Mouse (Mus musculus): ENCODE data around the gene Stx12.

Gene Stx12

DNA sequence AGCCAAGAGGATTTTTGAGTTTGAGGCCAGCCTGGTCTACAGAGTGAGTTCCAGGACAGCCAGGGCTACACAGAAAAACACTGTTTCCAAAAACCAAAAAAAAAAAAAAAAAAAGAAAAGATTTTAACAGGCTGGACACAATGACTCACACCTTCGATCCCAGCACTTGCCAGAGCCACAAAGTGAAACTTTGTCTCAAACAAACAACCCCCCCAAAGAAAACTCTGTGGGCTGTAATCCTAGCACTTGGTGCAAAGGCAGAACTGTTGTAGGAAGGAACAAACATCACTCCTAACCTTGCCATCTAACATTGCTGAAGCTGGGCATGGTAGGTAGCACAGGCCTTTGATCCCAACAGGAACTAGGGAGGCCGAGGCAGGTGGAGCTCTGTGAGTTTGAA, 19.5 kb downstream of the Stx12 start:
- no peak for DNase-seq (ENCODE audit: low spot score in 2 of 2)

DNA sequence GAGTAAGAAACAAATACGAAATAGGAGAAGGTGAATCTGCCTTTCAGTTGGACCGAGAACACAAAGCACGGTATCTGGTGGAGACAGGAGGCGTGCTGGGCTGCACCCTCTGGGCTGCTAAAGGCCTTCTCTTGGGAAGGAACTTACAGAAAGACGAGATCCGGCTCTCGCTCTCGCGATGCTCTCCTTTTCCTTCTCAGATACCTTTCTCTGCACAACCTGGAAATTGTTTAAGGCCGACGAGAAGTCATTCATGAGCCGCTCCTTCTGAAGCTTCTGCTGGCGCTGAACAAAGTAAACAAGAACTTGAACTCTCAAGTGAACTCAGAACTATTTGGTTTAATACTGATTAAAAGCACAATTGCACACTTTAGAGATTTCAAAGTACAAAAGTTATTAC, 21.3 kb downstream of the Stx12 start:
- DNase-seq (ENCODE audit: low spot score in 2 of 2) = no peak

DNA sequence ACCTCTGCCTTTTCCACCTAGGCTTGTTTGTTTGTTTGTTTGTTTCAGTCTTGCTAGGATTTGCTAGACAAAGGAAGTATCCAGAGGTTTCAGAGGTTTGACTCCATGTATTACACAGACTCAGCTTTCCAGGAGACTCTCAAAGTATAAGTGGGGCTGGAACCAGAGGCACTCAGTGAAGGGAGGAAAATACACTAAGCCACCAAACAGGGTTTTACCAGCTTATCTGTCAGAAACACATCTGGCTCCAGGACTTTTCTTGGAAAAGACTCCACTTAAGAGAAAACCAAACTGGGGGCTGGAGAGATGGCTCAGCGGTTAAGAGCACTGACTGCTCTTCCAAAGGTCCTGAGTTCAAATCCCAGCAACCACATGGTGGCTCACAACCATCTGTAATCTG, 23.4 kb downstream of the Stx12 start:
- DNase-seq (ENCODE audit: low spot score in 2 of 2) = no peak

DNA sequence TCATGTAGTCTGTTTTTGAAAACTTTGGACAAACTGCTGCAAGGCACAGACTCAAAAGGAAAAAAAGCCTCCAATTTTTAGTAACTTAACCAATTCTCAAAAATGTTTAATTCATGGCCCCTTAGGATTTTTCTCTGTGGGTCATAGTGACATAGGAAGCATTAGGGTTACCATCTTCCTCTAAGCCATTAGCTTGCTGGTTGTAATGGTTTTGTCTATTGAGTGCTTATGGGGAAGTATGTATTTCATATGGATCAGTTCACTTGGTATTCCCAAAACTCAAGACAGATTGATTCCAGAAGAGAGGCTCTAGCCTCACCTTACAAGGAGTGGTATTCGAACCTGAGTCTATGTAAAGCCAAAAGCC, 40.6 kb downstream of the Stx12 start:
- no peak for DNase-seq (ENCODE audit: low spot score in 2 of 2)

DNA sequence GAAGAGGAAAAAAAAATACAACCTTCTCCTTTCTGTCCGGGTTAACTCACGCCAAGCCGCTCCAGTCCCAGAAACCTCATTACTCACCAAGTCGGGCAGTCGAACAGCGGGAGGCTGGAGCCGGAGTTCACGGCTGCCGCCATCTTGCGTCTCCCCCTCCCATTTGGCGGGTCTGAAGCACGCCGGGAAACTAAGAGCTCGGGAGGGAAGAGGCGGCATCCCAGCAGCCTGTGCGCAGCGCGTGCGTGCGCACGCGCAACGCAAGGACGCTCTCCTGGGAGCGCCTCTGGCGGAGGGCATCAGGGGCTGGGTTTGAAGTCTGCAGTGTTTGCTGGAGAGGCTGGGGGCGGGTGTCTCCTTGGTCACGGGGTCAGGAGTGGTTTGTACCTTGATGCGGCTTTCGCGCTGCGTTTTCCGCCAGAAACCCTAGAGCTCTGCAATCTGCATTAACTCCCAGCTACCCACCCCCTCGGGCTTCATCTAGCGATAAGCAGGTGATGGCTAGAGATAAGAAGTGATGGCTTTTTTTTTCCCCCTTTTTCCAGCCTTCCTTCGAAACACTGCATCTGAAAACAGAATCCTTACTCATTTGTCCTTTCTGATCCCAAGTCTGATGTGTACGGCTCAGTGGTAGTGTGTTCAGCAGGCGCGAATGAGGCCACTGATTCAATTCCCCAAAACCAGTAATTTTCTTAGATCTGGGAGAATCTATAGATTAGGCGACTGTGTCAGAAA, 41.2 kb downstream of the Stx12 start, which contains the start of gene Ppp1r8:
Gene Ppp1r8, minus strand, starts transcription at position 200 of the 735 bp plus-strand sequence.
- peak; percentile 74 to 87 for DNase-seq (ENCODE audit: low spot score in 2 of 2)

DNA sequence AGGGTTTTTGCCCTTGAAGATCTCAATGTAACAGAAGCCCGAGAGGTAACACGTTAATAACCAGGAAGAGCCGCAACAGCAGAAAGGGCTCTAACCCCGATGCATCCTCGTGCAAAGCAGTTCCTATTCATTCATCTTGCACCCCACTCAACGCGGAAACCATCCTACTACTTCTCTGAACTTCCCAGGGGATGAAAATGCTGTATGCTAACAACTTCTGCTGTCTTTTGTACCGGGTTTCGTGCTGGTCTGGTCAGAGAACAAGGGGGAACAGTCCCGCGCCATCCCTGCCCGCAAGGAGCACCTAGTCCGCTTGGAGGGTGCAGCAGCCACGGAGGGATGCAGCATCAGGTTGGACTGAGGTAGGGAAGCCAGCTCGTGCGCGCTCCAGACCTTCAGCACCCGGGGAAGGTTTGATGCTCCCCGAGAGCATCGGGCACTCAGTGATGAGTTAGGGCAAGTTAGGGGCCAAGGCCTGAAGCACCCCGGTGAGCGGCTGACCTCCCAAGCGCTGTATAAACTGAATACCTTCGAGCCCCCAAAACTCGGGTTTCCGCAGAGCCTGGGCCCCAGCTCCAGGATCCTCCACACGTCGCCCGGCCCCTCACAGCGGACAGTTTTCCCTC, 41.9 kb downstream of the Stx12 start:
- peak; percentile 54 to 59 for DNase-seq (ENCODE audit: low spot score in 2 of 2)

DNA sequence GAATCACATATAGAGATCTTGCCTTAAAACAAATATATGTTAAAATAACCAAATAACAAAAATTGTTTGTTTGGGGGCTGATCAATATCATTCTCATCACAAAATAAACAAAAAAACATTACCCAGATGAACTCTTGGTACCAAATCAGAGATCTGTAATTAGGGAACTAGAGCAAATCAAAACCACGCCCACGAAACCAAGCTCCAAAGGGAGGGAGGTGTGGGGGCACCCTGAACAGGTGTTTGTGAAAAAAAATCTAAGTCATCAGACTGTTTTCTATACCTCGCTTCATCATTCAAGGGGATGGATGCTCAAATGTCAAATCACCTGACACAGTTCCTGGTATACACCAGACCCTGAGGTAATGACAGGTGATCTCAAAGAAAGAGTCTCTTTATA, 42.8 kb downstream of the Stx12 start:
- no peak for DNase-seq (ENCODE audit: low spot score in 2 of 2)

DNA sequence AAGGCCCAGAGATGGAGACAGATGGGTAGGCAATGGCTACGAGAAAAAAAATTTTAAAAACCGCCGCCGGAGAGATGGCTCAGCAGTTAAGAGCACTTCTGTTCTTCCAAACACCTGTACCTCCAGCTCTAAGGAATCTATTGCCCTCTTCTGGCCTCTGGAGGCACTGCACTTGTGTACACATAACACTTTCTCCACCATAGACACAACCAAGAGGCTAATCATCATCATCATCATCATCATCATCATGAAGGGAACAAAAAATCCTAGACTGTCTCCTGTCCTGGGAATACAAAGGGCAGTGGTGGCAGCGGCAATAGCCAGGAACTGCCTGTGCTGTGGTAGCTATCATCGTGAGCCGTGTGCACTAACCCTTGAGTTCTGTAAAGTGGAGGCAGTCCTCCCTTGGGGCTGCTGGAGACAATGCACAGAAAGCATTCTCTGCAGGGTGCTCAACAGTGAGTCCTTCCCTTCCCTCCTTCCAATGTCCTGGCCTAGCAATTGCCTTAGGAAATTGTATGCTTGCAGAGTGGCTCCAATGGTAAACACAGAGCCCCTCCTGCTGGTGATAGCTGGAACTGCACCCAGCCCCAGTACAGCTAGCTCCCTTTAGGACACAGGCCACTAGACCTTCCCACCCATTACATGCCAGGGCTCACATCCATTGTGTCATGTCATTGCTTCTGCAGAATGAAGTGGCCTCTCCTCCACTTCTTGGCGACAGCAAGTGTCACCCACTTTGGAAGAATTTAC, 60.5 kb downstream of the Stx12 start:
- peak; percentile 89 to 91 for DNase-seq (ENCODE audit: low spot score in 2 of 2)

DNA sequence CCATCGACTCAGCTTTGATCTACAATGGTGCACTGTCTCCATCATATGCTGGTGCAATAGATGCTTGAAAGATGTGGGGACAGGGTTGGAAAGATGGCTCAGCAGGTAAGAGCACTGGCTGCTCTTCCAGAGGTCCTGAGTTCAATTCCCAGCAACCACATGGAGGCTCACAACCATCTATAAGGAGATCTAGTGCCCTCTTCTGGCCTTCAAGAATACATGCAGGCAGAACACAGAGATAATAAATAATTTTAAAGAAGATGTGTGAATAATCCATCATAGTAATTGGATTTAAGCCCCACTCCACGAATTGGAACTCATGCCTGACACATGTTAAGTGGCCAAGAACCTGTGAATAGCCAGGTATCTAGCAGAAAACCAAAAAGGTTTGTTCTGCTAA, 65.9 kb downstream of the Stx12 start:
- DNase-seq (ENCODE audit: low spot score in 2 of 2) = no peak

DNA sequence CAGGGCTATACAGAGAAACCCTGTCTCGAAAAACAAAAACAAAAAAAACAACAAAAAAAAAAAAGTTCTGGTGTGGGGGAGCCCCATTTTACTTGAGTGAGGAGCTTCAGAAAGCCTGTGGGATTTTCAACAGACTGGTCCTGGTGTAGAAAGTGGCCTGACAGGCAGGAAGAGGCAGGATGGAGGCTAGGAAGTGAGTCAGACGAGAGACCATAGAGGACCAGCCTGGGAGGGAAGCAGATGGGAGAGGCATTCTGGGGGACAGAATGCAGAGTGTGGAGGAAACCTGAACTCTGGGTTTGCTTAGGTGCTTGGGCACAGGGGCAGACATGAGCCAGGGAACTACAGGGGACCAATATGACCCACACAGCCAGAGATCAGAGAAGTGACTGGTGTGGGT, 67.5 kb downstream of the Stx12 start:
- DNase-seq (ENCODE audit: low spot score in 2 of 2) = no peak

DNA sequence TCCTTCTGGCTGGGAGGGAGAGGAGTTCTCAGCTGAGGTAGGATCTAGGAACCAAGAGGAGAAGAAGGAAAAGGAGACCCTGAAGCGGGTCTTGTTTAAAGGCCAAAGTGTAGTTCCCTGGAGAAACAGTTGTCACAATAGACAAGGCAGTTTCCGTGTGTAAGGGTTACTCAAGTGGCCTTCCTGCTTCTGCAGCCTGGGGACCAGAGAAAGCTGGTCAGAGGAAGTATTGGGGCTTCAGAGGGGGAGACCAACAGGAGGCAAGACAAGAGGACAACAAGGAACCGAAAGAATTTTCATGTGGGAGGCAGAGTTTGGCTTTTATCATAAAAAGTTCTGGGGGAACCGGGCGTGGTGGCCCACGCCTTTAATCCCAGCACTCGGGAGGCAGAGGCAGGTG, 67.9 kb downstream of the Stx12 start:
- DNase-seq (ENCODE audit: low spot score in 2 of 2) = no peak

DNA sequence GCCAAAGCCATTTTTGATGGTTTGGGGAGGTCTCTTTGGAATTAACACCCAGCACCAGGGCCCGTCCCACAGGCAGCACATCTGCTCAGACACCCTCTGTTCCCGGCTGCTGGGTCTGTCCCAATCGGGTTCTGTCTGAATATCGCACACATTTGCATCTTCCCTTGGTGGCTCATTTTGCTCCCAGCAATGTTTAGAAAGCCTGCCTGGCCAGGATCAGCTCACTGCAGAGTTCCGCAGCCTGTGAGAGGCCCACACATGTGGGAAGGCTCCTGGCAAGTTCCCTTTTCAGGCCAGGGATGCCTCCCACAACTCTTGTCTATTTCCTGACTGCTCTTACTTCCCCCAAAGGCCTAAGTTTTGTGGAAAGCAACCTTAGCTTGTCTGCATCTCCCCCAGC, 74.7 kb downstream of the Stx12 start:
- no peak for DNase-seq (ENCODE audit: low spot score in 2 of 2)

DNA sequence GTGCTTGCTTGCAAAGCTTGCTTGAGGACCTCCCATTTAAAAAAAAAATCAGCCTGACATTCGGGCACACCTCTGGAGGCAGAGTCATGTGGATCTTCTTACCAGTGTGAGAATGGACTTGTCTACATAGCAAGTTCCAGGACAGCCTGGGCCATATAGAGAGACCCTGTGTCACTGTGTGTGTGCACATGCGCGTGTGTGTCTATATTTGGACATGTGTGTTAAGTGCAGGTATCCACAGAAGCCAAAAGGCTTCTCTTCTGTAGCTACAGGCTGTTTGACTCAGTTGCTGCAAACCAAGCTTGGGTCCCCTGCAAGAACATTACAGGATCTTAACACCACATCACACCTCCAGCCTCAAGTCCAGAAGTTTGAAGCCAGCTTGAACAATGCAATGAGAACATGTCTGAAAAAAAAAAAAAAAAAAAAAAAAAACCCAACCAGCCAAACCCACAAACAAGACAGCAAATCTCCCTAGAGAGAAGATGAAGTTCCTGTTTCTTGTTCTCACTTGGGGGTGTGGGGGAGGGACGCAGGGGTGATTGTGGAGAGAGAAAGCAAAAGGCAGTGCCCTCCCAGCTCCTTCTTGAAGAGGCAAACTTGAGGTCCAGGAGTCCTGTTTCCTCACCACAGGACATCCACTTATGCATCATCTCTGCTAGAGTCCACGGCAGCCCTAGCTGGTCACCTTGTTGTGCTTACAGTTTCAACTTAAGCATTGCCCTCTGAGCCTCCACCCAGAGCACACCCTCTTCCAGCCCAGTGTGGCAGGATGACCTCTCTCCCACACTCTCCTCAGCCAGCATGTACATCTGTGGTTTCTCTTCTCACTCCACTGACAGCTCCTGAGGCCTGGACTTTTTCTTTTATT, 76.3 kb downstream of the Stx12 start:
- peak in 1 of 2 experiments; percentile 75 for DNase-seq (ENCODE audit: low spot score in 2 of 2)

DNA sequence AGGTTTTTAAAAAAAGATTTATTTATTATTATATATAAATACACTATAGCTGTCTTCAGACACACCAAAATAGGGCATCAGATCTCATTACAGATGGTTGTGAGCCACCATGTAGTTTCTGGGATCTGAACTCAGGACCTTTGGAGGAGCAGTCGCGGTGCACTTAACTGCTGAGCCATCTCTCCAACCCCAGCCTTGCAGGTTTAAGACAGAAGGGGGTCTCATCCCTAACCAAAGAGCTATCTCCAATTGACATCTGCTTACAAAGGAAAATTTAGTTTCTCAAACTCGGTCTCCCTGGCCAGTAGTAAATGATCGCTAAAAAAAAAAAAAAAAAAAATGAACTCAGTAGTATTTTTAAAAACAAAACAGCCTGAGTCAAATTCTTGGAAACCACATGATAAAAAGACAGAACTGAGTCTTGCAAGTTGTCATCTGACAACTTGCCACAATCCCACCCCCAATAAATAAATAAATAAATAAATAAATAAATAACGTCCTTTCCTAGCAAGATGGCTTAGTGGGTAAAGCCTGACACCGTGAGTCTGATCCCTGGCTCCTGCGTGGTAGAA, 77.6 kb downstream of the Stx12 start:
- DNase-seq (ENCODE audit: low spot score in 2 of 2) = no peak

DNA sequence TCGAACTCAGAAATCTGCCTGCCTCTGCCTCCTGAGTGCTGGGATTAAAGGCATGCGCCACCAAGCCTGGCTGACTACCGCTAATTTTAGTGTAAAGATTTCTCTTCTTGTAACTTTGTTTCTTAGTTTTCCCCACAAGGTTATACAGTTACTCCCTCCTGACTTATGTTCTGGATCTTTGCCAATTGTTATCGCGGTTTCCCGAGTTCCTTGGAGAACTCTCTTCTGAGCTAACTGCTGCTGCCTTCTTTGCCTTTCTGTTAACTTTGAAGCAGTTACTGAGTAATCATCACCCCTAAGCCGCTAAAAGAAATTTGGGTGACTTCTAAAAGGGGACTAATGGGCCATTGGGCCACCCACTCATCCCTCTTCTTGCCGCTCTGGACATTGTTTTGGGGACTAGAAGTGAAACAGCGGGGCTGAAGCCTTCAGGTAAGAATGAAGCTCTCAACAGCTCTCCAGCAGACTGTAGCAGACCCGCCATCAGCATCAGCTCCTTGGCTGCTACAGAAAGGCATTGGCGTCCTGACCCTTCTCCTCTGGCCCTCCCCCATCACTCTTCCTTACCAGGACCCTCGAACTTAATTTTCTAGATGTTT, 78.6 kb downstream of the Stx12 start:
- DNase-seq (ENCODE audit: low spot score in 2 of 2) = no peak

DNA sequence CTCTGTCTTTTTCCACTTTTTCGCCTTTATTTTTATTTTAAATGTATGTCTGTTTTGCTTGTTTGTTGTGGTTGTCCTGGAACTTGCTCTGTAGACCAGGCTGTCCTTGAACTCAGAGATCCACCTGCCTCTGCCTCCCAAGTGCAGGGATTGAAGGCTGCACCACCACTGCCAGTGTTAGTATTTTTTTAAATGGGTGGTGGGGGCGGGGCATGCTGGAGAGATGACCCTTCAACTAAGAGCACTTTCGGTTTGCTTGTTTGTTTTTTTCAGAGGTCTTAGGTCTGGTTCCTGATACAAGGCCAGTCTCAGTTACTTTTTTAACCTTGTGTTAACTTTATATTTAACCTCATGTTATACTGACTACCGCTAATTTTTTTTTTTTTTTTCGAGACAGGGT, 79.2 kb downstream of the Stx12 start:
- peak in 1 of 2 experiments; percentile 45 for DNase-seq (ENCODE audit: low spot score in 2 of 2)

DNA sequence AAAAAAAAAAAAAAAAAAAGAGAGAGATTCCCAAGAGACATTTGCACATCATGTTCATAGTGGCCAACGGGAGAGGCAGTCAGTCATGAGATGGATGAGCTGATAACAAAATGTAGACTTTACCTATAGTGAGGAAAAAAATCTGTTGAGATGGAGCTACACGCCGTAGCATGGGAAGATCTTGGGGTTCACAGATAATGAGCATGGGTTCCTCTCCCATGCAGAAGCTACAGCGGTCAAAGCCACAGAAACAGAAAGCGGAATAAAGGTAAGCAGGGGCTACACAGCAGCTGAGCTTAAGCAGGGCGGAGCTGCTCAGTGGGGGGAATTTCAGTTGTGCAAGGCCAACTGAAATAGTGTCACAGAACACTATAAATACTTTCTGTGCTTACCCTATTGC, 80.0 kb downstream of the Stx12 start:
- peak in 1 of 2 experiments; percentile 44 for DNase-seq (ENCODE audit: low spot score in 2 of 2)

DNA sequence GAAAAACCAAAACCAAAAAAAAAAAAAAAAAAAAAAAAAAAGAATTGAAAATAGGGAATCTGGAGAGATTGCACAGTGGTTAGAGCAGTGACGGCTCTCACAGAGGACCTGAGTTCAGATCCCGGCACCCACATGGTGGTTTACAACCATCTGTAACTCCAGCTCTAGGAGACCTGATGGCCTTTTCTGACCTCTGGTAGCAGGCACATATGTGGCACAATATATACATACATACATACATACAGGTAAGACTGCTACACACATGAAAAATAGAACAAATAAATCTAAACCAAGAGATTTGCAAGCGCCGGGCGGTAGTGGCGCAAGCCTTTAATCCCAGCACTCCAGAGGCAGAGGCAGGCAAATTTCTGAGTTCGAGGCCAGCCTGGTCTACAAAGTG, 80.4 kb downstream of the Stx12 start:
- DNase-seq (ENCODE audit: low spot score in 2 of 2) = no peak

Data from spleen, postnatal 10 days (tissue).